Mouse (Mus musculus): ENCODE results near the gene Sugp1.
"Not testable (repeated sequence)": the region's sequence is repeated elsewhere in the genome, so short reads cannot be mapped to it uniquely, and the experiment has no call there.

Gene Sugp1

DNA sequence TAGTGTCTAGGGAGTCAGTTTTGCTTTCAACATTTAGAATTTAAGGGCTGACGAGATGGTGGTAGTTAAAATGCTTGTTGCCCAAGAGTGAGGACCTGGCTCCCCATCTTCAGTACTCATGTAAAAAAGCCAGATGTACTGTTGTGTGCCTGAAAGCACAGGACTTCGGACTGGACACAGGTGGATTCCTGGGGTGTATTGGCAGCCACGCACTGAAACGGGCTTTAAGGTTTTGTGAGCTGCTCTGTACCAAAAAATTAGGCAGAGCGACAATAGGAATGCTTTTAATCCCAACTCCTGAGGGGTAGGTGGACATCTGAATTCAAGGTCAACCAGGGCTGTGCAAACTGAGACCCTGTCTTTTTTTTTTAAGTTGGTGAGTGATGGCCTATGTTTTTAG is 1.4 kb downstream of the Sugp1 start:
- no peak for DNase-seq (ENCODE audit: low read depth)

DNA sequence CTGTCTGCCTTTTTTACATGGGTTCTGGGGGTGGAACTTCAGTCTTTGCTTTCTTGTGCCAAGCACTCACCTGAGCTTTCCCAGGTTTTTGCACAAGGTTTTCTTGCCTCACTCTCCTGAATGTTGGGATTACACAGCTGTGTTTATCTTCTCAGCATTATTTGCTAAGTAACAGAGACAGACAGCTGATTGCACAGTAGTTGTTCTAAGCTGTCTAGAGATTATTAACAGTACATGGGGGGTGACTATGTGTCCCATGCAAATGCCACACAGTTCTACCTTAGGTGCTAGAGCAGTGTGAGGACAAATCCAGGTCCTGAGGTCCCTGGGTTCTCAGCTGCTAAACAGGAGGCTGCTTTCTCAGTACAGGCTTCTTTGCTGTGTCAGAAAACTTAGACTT is 7.0 kb downstream of the Sugp1 start:
- DNase-seq (ENCODE audit: low read depth), result no peak

DNA sequence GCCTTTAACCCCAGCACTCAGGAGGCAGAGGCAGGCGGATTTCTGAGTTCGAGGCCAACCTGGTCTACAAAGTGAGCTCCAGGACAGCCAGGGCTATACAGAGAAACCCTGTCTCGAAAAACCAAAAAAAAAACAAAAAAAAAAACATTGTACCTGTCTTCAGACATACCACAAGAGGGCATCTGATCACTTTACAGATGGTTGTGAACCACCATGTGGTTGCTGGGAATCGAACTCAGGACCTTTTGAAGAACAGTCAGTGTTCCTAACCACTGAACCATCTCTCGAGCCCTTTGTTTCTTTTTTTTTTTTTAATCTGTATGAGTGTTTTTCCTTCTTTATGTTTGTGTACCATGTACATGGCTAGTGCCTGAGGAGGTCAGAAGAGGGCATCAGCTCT is 7.8 kb downstream of the Sugp1 start:
- not testable (repeated sequence) for DNase-seq (ENCODE audit: low read depth)

GRCm38 (mm10) chr8:70057721-70058120 is 15.1 kb downstream of the Sugp1 start:
- no peak for DNase-seq (ENCODE audit: low read depth)

DNA sequence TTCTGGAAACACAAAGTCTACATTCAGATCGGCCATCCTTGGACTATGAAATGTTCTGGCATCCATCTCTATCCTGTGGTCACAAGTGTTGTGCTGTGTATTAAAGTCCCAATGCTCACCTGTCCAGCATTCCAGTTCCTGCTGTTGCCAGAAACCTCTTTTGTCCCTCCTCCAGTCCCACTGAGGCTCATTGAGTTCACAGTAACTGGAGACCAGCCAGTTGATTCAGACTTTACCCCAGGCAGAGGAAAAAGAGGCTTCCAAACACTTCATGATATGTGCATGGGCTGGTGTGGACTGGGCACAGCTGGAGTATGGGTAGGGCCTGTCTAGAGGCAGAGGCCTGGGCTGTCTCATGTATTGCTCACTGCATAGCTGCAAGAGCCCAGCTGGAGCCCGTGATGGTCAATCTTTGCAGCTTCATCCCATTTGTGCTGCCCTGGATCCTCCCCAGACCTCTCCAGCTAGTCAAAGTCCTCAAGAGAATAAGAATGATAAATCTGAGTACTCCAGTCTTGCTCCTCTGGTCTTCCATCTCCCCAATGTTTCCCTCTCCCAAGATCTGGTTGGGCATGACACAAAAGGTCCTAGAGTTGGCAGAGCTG is 29.3 kb downstream of the Sugp1 start:
- DNase-seq (ENCODE audit: low read depth), result no peak

- no peak for DNase-seq (ENCODE audit: low read depth)
Observed at GRCm38 (mm10) chr8:70072441-70073069, 29.9 kb downstream of the Sugp1 start, which contains the start of gene Tm6sf2. TSS of gene Tm6sf2 (plus strand) at chr8:70072924.

GRCm38 (mm10) chr8:70073120-70073519 is 30.5 kb downstream of the Sugp1 start:
- no peak for DNase-seq (ENCODE audit: low read depth)

DNA sequence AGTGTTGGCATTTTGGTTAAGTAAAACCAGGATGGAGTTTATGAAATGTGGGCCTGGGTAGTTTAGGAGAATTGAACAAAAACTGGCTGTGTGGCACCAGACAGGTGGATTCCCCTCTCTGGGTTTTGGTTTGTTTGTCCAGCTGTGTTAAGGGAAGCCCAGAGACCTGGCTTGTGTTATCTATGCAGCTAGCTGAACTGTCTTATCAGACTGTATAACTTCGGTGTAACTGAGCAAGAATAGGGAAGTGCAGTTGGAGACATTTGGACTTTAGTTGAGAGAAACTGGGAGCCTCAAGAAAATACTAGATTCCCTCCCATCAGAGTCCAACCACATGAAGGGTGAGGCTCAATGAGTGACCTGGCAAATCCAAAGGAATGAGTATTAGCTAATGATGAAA is 31.1 kb downstream of the Sugp1 start:
- no peak for DNase-seq (ENCODE audit: low read depth)

- DNase-seq (ENCODE audit: low read depth), result no peak
Observed at GRCm38 (mm10) chr8:70081976-70082375, 39.4 kb downstream of the Sugp1 start.

- no peak for DNase-seq (ENCODE audit: low read depth)
Observed at GRCm38 (mm10) chr8:70083285-70083684, 40.7 kb downstream of the Sugp1 start, which contains the start of gene Hapln4. TSS of gene Hapln4 (plus strand) at chr8:70083457.

GRCm38 (mm10) chr8:70084191-70085065 is 41.8 kb downstream of the Sugp1 start:
- no peak for DNase-seq (ENCODE audit: low read depth)

DNA sequence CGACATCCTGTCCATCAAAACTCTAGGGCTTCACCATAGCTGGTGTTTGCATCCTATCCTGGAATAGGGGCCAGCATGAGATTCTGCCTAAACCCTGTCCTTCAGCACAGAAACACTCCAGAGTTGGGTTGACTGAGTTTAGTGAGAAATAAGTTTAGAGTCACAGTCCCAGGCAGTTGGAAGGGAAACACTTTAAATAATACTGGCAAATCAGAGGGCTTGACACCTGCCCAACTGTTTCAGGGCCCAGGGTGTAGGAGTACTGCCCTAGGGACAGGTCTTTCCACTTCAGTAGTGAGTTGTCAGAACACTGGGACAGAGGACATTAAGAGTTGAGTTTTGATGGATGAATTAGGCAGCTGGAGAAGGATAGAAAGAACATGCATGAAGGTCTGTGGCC is 43.5 kb downstream of the Sugp1 start:
- no peak for DNase-seq (ENCODE audit: low read depth)

- no peak for DNase-seq (ENCODE audit: low read depth)
Observed at GRCm38 (mm10) chr8:70087237-70087636, 44.6 kb downstream of the Sugp1 start.

GRCm38 (mm10) chr8:70087836-70088650 is 45.4 kb downstream of the Sugp1 start:
- DNase-seq (ENCODE audit: low read depth), result no peak

GRCm38 (mm10) chr8:70089296-70089960 is 46.8 kb downstream of the Sugp1 start:
- DNase-seq (ENCODE audit: low read depth), result no peak

- no peak for DNase-seq (ENCODE audit: low read depth)
Observed at GRCm38 (mm10) chr8:70092786-70093185, 50.2 kb downstream of the Sugp1 start.

- DNase-seq (ENCODE audit: low read depth), result no peak
Observed at GRCm38 (mm10) chr8:70099276-70099675, 56.7 kb downstream of the Sugp1 start.

GRCm38 (mm10) chr8:70100241-70100640 is 57.6 kb downstream of the Sugp1 start:
- no peak for DNase-seq (ENCODE audit: low read depth)

GRCm38 (mm10) chr8:70104506-70104905 is 61.9 kb downstream of the Sugp1 start:
- peak; percentile 50 for DNase-seq (ENCODE audit: low read depth)

- no peak for DNase-seq (ENCODE audit: low read depth)
Observed at GRCm38 (mm10) chr8:70104922-70105321, 62.3 kb downstream of the Sugp1 start.

- DNase-seq (ENCODE audit: low read depth), result no peak
Observed at GRCm38 (mm10) chr8:70110451-70110850, 67.8 kb downstream of the Sugp1 start.
